Mouse (Mus musculus) embryonic facial prominence, embryonic 15.5 days (tissue): ENCODE data around the gene 3110018I06Rik. TPM values are rescaled to one million over a fixed set of nuclear protein-coding genes. Genes with fewer than 3 reads are reported as not detected.
A peak's percentile ranks its signal among the peaks of the same experiment; 100 is the strongest.

Experiments used
- ATAC-seq: fragments of 200-750 bp; cut with Nextera tagmentation; 2 replicates; pipeline ENCODE4 v1.8.0; 2017; ENCODE audit warnings: low read depth, moderate TSS enrichment; ENCODE audit not compliant: insufficient number of reproducible peaks, low FRiP score, low TSS enrichment
- H3K27ac ChIP-seq: fragments of 300-500 bp; sonication (generic); replicated peaks from 2 replicates; pipeline ENCODE4 v1.5.1; 2015; ENCODE audit warnings: mild to moderate bottlenecking, inconsistent platforms
- H3K27me3 ChIP-seq: fragments of 300-500 bp; sonication (generic); 2 replicates; pipeline ENCODE4 v1.6.1; 2015; ENCODE audit warnings: inconsistent platforms
- H3K36me3 ChIP-seq: fragments of 300-500 bp; sonication (generic); 2 replicates; pipeline ENCODE4 v1.6.1; 2015; ENCODE audit warnings: mild to moderate bottlenecking, inconsistent platforms
- H3K4me1 ChIP-seq: fragments of 300-500 bp; sonication (generic); 2 replicates; pipeline ENCODE4 v1.6.1; 2015; ENCODE audit warnings: inconsistent platforms
- H3K4me2 ChIP-seq: fragments of 300-500 bp; sonication (generic); replicated peaks from 2 replicates; pipeline ENCODE4 v1.6.1; 2015; ENCODE audit warnings: mild to moderate bottlenecking, inconsistent platforms
- H3K4me3 ChIP-seq: fragments of 300-500 bp; sonication (generic); replicated peaks from 2 replicates; pipeline ENCODE4 v1.5.1; 2015; ENCODE audit warnings: mild to moderate bottlenecking, inconsistent platforms
- H3K9ac ChIP-seq: fragments of 300-500 bp; sonication (generic); 2 replicates; pipeline ENCODE4 v1.6.1; 2015; ENCODE audit warnings: inconsistent platforms
- H3K9me3 ChIP-seq: fragments of 300-500 bp; sonication (generic); replicated peaks from 2 replicates; pipeline ENCODE4 v1.6.1; 2016; ENCODE audit warnings: inconsistent platforms
- WGBS: fragments of 180-500 bp; shearing (Covaris S2); methylation state at CpG from one replicate; pipeline ENCODE4 v1.1.7; 2015; 5-methylcytosine and 5-hydroxymethylcytosine counted together
- polyA plus RNA-seq: library from polyadenylated mRNA; unstranded; fragments of >200 nt; fragmentation: Nextera tagmentation; extraction: Ambion mirVana; gene quantifications from 2 replicates; pipeline ENCODE4 v1.2.1, GENCODE M21; 2015

3110018I06Rik gene
- polyA plus RNA-seq, 1 experiment from 2014 or later: not detected

DNA sequence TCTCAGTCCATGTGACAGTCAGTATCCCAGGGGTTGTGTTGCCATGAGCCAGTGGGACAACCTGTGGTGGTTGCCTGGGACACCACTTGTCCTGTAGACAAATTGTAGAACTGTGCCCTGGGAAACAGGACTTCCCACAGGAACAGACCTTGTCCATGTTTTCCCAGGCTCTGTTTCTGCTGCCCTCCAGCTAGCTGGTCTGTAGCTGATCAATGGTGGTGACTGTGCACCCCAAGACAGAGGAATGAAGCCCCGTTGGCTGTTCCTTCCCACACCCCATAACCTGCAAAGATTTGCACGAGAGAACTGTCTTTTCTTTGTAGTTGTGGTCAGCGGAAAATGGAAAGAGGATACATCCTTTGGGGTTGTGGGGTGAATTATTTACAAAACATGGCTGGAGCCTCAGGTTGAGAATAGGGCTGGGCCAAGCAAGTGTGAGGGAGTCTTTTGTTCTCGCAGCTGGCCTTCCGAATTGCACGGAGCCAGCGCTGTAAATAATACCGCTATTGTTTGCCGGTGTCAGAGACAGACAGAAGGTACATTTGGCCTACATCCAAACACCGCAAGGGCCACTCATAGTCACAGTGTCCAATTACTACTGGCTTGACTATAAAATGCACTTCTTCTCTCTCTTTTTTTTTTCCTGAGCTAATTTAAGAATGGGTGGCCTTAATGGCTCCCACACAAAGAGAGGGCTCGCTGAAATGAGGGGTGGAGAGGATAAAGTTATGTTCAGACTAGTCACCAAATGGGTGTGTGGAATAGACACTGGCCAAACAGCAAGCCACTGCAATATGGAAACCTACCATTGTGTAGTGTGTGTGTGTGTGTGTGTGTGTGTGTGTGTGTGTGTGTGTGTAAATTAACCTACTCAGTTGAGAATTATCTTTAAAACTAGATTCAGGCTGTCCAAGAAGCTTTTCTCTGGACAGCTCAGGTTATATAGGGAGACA, 28.1 kb downstream of the 3110018I06Rik start:
- 38% methylated on average over 11 of the region's 11 CpGs for WGBS
- H3K4me3 ChIP-seq: no peak overlapping the region
- H3K4me1 ChIP-seq: no peaks in the 10 kb centered on the region; the same call in 1 of the 2 replicates
- no peaks in the 10 kb centered on the region for H3K9me3 ChIP-seq
- H3K4me2 ChIP-seq: no peak overlapping the region
- no peak overlapping the region for H3K27ac ChIP-seq
- H3K9ac ChIP-seq: no peak overlapping the region
- peak; percentile 4; the same call in 1 of the 2 replicates for ATAC-seq
- no peaks in the 10 kb centered on the region for H3K27me3 ChIP-seq
- H3K36me3 ChIP-seq: no peaks in the 10 kb centered on the region

DNA sequence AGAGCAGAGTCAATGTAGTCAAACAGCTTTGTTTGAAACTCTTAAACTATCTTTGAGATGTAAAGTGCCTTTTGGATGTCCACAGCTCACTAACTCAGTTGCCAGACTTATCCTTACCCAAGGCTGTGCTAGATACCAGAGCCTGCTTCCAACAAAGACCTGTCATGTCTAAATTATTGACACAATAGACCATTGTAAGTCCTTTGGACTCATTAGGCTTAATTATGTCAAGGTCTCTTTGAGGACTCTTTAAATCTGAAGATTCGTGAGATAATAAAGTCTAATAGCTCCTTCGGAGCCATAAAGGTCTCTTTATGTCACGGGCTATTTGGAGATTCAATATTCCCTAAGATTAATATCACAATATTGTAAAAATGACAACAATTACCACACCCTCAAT, 32.5 kb downstream of the 3110018I06Rik start:
- no peaks in the 10 kb centered on the region for H3K36me3 ChIP-seq
- 79% methylated on average over 3 of the region's 3 CpGs for WGBS
- ATAC-seq: no peak

DNA sequence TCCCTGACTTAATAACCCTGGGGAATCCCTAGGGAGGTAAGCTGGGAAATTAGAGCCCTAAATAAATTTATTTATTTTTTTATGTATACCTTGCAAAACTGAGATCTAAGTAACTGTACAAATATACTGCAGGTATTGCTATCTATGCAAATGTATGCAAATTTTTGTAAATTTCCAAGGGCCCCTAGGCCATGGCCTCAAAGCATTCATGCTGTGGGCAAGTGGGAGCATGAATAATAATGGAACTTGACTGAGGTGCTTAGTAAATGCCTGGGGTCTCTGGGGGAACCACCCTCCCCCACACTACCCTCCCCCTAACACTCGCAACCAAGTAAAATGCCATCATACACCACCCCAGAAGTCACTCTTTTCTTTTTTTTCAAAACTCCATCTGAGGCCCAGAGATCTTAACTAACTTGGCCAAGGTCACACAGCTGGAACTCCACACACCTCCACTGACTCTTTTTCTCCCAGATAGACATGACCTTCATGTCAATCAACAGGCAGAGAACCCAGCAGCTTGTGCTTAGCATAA, 40.0 kb downstream of the 3110018I06Rik start:
- no peak for ATAC-seq
- H3K4me3 ChIP-seq: no peak overlapping the region
- WGBS: 71% methylated on average over 1 of the region's 1 CpGs

More for the DNA sequence above, 32.5 kb downstream of the 3110018I06Rik start:
- H3K27ac ChIP-seq: no peak overlapping the region
- no peaks in the 10 kb centered on the region for H3K27me3 ChIP-seq
- H3K9me3 ChIP-seq: no peaks in the 10 kb centered on the region
- no peak overlapping the region for H3K4me2 ChIP-seq
- no peak overlapping the region for H3K9ac ChIP-seq
- H3K4me3 ChIP-seq: no peak overlapping the region
- no peaks in the 10 kb centered on the region; the same call in 1 of the 2 replicates for H3K4me1 ChIP-seq

DNA sequence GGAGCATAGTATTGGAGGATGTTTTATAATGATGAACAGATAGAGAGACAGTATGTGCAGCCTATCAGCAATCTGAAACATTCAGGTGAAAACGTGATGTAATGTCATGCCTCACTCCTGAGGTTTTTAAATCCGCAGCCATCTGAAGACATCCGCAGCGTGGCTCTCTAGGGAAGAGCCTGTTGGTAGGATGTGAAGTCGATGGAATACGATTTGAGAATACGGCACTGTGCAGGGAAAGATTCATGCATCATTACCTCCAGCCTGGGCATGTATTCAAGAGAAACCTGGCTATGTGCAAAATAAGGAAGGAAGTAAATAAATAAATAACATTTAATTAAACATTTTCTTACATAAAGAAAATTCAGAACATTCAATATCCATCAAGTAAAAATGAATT, 44.4 kb downstream of the 3110018I06Rik start:
- no peak for ATAC-seq
- H3K27ac ChIP-seq: no peak overlapping the region
- H3K9ac ChIP-seq: no peak overlapping the region
- no peaks in the 10 kb centered on the region for H3K27me3 ChIP-seq
- no peaks in the 10 kb centered on the region for H3K4me1 ChIP-seq
- H3K9me3 ChIP-seq: no peaks in the 10 kb centered on the region; the same call in 1 of the 2 replicates
- H3K36me3 ChIP-seq: no peaks in the 10 kb centered on the region
- H3K4me2 ChIP-seq: no peak overlapping the region
- H3K4me3 ChIP-seq: no peak overlapping the region
- WGBS: 82% methylated on average over 7 of the region's 7 CpGs

More for the DNA sequence above, 40.0 kb downstream of the 3110018I06Rik start:
- H3K4me2 ChIP-seq: no peak overlapping the region
- H3K36me3 ChIP-seq: no peaks in the 10 kb centered on the region
- no peaks in the 10 kb centered on the region for H3K27me3 ChIP-seq
- H3K9ac ChIP-seq: no peak overlapping the region
- no peaks in the 10 kb centered on the region for H3K4me1 ChIP-seq
- H3K9me3 ChIP-seq: no peaks in the 10 kb centered on the region; the same call in 1 of the 2 replicates
- no peak overlapping the region for H3K27ac ChIP-seq
